Mouse (Mus musculus) kidney, postnatal 14 days (tissue): ENCODE measurements at regions not wholly inside any gene's neighbourhood (a gene's known extent, or its start where the extent isn't known, plus 50 kb on each side); places are given as distances from the start of the nearest gene placed in this dataset.
"Not testable (repeated sequence)": the region's sequence is repeated elsewhere in the genome, so short reads cannot be mapped to it uniquely, and the experiment has no call there.

Source experiments
- DNase-seq: peaks from one replicate; pipeline ENCODE4 v3.0.0; 2022; ENCODE audit warnings: mixed read lengths

DNA sequence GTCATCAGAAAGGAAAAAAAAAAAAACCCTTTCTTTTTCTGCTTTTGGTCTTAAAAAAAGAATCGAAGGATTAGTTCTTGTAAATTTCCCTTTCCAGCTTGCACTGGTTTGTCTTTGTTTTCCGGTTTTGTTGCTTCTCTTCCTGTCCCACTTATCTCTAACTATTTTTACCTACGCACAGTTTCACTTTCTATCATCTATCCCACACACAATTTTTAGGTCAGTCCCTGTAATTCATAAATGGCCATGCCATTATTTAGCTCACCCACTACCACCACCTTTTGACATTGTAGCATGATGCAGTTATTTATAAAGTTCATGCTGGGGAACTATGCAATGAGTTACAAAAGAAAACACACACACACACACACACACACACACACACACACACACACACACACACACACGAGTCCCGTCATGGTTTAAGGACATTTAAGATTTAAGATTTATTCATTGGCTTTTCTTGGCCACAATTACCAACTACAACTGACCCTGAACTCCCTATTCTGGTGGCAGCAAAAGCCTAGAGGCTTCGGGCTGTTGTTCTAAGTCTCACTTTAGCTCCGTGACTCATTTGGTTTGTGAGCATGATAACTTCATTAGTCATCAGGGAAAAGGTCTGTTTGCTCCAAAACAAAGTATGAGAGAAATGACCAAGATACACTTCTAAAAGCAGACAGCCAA, 164.6 kb upstream of the Gm10131 start:
- DNase-seq: no peak

DNA sequence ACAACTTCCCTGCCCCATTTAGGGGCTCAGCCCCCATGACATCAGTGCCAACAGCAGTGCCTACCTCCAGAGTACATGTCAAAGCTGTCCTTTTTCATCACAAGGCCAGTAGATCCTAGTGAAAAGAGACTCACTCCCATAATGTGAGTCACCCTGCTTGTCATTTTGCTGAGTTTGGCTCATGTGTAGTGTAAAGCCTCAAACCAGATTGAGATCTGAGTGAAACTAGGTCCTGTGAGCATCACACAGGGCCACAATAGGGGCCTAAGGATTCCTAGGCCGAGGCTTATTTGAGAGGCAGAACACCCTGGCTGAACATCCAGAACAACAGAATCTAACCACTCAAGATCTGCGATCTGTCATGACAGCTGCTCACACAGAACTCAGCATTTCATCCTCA, 163.3 kb upstream of the Gm10131 start:
- DNase-seq: not testable (repeated sequence)

DNA sequence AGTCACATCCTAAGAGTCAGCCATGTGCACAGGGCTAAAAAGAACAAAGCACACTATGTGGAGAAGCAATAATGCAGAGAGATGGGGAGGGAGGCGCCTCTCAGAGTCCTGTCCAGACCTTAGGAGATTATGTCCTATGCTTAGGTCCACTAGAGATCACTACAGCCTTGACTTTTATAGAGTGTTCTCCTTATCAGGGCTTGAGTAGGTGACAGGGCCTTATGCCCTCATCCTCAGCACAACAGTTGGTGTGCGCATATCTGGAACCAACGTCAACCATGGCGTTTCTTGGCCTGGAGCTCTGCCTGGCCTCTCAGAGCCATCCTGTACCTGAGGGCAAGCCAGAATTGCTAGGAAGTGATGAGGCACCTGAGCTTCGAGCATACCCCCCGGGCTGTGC, 162.6 kb upstream of the Gm10131 start:
- DNase-seq: no peak

DNA sequence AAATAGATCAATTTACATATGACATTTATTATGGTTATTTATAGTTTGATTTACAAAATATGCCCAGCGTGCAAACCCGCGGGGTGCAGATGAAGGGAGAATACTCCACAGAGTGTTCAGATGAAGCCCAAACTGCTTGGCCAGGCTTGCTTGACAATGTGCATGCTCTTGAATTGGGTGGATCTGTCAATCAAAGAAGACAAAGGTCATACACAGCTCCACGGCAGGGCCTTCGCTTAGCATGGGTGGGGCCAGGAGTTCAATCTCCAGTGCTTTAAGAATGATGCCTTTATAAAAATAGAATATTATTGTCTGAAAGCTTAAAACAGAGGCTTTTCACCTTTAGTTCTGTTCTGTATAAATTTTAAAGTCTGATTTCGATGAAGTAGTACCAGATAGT, 158.3 kb upstream of the Gm10131 start:
- DNase-seq: no peak

DNA sequence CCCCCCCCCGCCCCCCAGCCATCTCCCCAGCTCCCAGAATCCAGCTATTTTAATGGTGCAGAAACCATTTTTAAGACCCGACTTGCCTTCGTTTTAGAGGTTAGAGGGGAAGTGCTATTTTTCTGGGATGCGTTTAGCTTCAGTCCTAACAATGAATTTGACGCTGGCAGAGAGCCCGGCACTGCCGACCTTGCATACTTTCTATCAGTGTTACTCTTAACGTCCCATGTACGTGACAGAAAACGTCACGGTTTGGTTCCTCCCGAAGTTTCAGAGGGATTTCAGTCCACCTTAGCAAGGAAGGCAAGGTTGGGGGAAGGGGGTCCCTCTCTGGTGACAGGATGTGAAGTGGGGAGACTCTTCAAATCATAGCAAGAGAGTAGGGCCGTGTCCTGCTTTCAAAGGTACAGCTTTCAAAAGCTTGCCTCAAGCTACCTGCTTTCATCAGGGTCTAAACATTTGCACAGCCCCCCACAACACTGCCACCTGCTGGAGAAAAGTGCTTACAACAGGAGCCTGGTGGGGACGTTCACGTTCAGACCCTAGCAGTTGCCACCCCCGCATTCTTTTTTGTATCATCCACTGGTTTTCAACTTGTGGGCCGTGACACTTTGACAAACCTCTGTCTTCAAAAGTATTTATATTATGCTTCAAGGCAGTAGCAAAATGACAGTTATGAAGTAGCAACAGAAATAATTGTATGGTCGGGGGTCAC, 157.4 kb upstream of the Gm10131 start:
- no peak for DNase-seq

DNA sequence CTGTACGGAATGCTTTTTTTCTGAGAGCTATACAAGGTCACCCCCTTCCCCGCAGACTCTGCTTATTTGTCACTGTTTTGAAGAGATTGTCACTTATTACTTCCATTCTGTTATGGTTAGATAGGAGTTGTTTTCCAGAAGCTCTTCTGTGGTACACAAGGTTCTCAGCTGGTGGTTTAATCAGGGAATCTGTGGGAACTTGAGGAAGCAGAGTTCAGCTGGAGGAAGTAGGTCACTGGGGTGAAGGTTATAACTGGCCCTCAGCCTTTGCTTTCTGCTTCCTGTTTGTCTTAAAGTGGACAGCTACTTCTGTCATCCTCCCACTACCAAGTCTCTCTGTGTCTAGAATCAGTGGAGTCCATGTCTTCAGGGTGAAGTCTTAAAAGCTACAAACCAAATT, 143.4 kb upstream of the Gm10131 start:
- peak; percentile 29 for DNase-seq

DNA sequence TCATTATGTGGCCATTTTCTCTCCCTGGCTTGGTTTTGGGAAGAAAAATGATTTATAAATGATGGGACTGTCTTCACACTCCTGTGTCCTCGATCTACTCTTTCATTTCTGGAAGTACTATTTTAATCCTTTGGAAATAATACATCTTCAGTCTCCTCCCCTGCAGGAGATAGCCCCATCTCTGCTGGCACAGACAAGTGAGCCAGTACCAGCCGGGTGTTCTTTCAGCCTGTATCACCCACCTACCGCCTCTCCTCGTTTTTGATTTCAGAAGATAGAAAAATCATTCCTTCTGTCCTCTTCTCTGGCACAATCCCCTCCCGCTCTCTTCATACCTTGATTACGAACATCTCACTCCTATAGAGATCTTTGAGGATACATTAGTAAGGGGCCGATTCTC, 140.4 kb upstream of the Gm10131 start:
- DNase-seq: no peak

DNA sequence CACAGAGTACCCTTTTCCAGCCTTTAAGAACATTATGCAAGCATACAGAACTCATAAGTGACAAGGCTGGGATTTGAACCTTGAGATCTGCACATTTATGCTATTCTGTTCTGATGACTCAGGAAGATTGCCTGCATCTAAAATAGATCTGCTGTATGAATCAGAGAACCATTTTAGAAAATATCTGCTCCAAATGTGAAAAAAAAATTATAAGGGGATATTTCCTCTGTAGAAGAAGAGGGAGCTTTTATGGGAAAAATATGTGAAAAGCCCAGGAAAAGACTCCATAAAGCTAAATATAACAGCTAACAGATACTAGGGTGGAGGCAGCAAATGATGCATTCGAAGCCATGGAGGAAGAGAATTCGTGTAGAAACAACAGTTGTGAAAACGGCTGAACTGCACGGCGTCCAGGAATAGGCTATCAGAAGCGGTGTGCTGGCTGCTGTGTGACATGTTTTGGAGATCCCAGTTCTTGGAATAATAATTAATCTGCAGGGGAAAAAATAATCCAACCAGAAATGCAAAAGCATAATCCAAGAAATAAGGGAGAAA, 127.9 kb upstream of the Gm10131 start:
- no peak for DNase-seq

DNA sequence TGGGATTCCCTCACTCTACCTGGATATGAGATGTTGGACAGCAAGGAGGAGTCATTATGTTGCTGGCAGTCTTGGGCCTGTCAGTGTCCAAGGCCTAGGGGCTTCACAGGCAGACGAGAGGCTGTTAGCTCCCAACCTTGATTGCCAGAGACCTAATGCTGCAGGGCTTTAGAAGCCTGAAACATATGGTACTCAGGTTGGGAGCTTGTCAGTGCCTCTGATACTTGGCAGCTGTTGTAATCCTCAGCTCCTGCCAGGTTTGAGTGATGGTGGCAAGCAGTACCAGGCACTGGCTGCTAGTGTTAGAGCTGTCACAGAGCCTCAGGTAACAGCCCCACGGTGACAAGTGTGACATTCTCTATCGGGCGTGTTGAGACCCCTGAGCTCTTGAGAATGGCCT, 122.2 kb upstream of the Gm10131 start:
- no peak for DNase-seq

DNA sequence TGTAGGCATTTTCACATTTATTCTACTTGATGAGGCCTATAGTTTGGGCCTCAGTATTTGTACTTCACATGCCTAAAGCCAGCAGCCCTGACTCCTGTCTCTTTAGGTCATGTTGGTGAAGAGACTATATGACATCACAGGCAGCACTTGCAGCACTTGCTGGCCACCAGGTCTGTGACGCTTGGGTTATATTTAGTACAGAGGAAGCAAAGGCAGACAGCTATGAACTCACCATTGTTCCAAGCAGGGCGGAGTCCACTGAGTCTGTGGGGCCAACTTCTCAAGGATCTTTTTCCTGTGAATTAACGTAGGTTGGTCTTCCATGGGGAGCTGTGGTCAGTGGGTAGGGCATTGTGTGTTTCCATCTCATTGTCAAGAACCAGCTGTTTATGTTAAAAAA, 117.9 kb upstream of the Gm10131 start:
- DNase-seq: peak; percentile 29

DNA sequence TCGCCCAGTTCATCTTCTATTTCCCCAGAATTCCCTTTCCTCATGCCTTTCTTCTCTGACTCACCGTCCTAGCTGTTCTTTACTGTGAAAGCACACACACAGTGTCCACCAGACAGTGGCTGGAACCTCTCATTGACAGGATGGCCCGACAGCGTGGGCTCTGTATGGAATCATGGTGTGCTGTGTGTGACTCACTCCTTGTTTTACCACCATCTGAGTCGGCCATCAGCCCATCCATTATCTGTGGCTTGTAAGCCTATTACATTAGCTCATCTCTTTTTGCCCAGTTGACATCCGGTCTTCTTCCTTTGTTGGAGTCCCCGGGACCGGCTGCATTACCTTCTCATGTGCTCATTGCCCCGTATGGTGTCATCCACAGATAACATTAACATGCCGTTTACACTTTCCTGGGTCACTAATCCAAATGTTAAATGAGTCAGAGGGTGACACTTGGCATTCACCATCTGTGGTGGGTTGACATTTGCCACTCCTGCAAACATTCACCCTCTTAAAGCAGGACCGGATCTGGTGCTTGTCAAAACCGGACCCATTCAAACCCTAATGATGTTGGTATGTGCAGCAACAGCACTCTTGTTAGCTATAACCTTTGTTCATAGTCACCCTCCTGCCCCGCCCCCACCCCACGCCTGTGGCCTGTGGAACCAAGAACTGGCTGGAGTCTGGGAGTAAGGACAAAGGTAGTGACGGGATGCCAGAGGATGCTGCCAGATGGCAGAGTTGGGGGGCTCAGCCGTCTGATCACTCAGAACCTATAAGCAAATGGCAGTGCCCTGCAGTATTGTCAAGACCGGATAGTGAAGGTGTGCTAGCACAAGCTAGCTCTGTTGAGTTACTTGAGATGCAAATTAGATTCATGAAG, 113.7 kb upstream of the Gm10131 start:
- DNase-seq: no peak

DNA sequence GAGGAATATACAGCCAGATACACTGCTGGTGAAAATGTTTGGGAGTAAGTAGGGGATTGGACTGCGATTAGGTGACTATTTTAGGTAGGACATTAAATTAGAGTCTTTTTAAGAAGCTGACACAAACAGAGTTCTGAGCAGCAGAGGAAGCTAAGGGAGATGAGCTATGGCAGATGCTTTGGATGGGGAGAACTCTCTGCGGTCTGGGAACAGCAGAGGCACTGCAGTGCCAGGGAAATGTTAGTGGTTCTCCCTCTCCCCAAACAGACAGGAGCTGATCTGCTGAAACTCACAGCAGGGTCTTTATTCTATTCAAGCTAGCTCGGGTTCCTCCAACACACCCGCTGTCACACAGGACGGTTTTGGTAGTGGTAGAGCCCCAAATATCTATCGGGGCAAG, 110.7 kb upstream of the Gm10131 start:
- no peak for DNase-seq
